Mouse (Mus musculus) megakaryocyte-erythroid progenitor cell, adult 5-6 weeks (primary cell): ENCODE results near the gene Vwa7. TPM values are rescaled to one million over a fixed set of nuclear protein-coding genes. Genes with fewer than 3 reads are reported as not detected.

Source experiments
- total RNA-seq, 2 experiments: library from RNA; stranded (forward) in 1 of 2; stranded (reverse) in 1 of 2; fragments of 200-1000, 215-1000 nt in 1 of 2; fragments of >200 nt in 1 of 2; fragmentation: Nextera tagmentation in 1 of 2; gene quantifications; 2 replicates each; pipeline ENCODE4 v1.2.3; 2014 to 2017

Vwa7 gene
- total RNA-seq, 2 experiments from 2014 or later: 0.19 to 0.31 TPM

Other genes starting within 250 kb of the Vwa7 start
Only the 30 nearest of the 46 such genes appear.
- gene Zbtb12, start 137.1 kb upstream of the Vwa7 start, total RNA-seq (2014; fragmentation: Nextera tagmentation): 8.0 and 9.4 TPM in 2 replicates
- 4.7 and 10.1 TPM in 2 replicates for gene Zbtb12, start 137.1 kb upstream of the Vwa7 start, total RNA-seq (2017)
- gene Gm20547, start 134.5 kb upstream of the Vwa7 start, total RNA-seq (2014; fragmentation: Nextera tagmentation): not detected in 2 replicates
- not detected in 2 replicates for gene Gm20547, start 134.5 kb upstream of the Vwa7 start, total RNA-seq (2017)
- 8.6 TPM in 1 of 2 replicates, not detected in the other for gene C2, start 118.3 kb upstream of the Vwa7 start, total RNA-seq (2014; fragmentation: Nextera tagmentation)
- gene C2, start 118.3 kb upstream of the Vwa7 start, total RNA-seq (2017): 5.7 and 7.4 TPM in 2 replicates
- gene Ehmt2, start 118.1 kb upstream of the Vwa7 start, total RNA-seq (2014; fragmentation: Nextera tagmentation): 86.2 and 86.5 TPM in 2 replicates
- 72.7 and 83.8 TPM in 2 replicates for gene Ehmt2, start 118.1 kb upstream of the Vwa7 start, total RNA-seq (2017)
- not detected in 2 replicates for gene Slc44a4, start 102.1 kb upstream of the Vwa7 start, total RNA-seq (2014; fragmentation: Nextera tagmentation)
- not detected in 2 replicates for gene Slc44a4, start 102.1 kb upstream of the Vwa7 start, total RNA-seq (2017)
- gene Neu1, start 85.3 kb upstream of the Vwa7 start, total RNA-seq (2014; fragmentation: Nextera tagmentation): 5.2 and 7.0 TPM in 2 replicates
- 3.7 and 5.4 TPM in 2 replicates for gene Neu1, start 85.3 kb upstream of the Vwa7 start, total RNA-seq (2017)
- gene Hspa1b, start 57.3 kb upstream of the Vwa7 start, total RNA-seq (2014; fragmentation: Nextera tagmentation): 13.6 and 28.5 TPM in 2 replicates
- 62.5 and 83.5 TPM in 2 replicates for gene Hspa1b, start 57.3 kb upstream of the Vwa7 start, total RNA-seq (2017)
- gene Gm20481, start 46.7 kb upstream of the Vwa7 start, total RNA-seq (2014; fragmentation: Nextera tagmentation): not detected in 2 replicates
- gene Gm20481, start 46.7 kb upstream of the Vwa7 start, total RNA-seq (2017): not detected in 2 replicates
- 6.5 and 10.1 TPM in 2 replicates for gene Hspa1a, start 44.4 kb upstream of the Vwa7 start, total RNA-seq (2014; fragmentation: Nextera tagmentation)
- 30.2 and 43.3 TPM in 2 replicates for gene Hspa1a, start 44.4 kb upstream of the Vwa7 start, total RNA-seq (2017)
- gene Hspa1l, start 43.9 kb upstream of the Vwa7 start, total RNA-seq (2014; fragmentation: Nextera tagmentation): not detected in 2 replicates
- not detected in 2 replicates for gene Hspa1l, start 43.9 kb upstream of the Vwa7 start, total RNA-seq (2017)
- gene Lsm2, start 34.7 kb upstream of the Vwa7 start, total RNA-seq (2014; fragmentation: Nextera tagmentation): 269 and 281 TPM in 2 replicates
- gene Lsm2, start 34.7 kb upstream of the Vwa7 start, total RNA-seq (2017): 34.8 and 79.7 TPM in 2 replicates
- 137 and 213 TPM in 2 replicates for gene Vars, start 15.6 kb upstream of the Vwa7 start, total RNA-seq (2014; fragmentation: Nextera tagmentation)
- 226 and 342 TPM in 2 replicates for gene Vars, start 15.6 kb upstream of the Vwa7 start, total RNA-seq (2017)
- gene Sapcd1, start 11.4 kb downstream of the Vwa7 start, total RNA-seq (2014; fragmentation: Nextera tagmentation): 9.4 and 14.7 TPM in 2 replicates
- 4.2 TPM in 1 of 2 replicates, not detected in the other for gene Sapcd1, start 11.4 kb downstream of the Vwa7 start, total RNA-seq (2017)
- 10.0 and 10.6 TPM in 2 replicates for gene Msh5, start 30.2 kb downstream of the Vwa7 start, total RNA-seq (2014; fragmentation: Nextera tagmentation)
- 2.4 and 3.1 TPM in 2 replicates for gene Msh5, start 30.2 kb downstream of the Vwa7 start, total RNA-seq (2017)
- gene Clic1, start 33.4 kb downstream of the Vwa7 start, total RNA-seq (2014; fragmentation: Nextera tagmentation): 126 and 137 TPM in 2 replicates
- gene Clic1, start 33.4 kb downstream of the Vwa7 start, total RNA-seq (2017): 137 and 183 TPM in 2 replicates
- gene Ddah2, start 42.5 kb downstream of the Vwa7 start, total RNA-seq (2014; fragmentation: Nextera tagmentation): 2.7 and 7.6 TPM in 2 replicates
- 4.6 and 21.4 TPM in 2 replicates for gene Ddah2, start 42.5 kb downstream of the Vwa7 start, total RNA-seq (2017)
- not detected in 2 replicates for gene Ly6g6c, start 48.8 kb downstream of the Vwa7 start, total RNA-seq (2014; fragmentation: Nextera tagmentation)
- not detected in 2 replicates for gene Ly6g6c, start 48.8 kb downstream of the Vwa7 start, total RNA-seq (2017)
- gene Mpig6b, start 49.6 kb downstream of the Vwa7 start, total RNA-seq (2014; fragmentation: Nextera tagmentation): 0.32 TPM in 1 of 2 replicates, not detected in the other
- gene Mpig6b, start 49.6 kb downstream of the Vwa7 start, total RNA-seq (2017): not detected in 2 replicates
- gene Ly6g6e, start 60.3 kb downstream of the Vwa7 start, total RNA-seq (2014; fragmentation: Nextera tagmentation): not detected in 2 replicates
- gene Ly6g6e, start 60.3 kb downstream of the Vwa7 start, total RNA-seq (2017): not detected in 2 replicates
- not detected in 2 replicates for gene Ly6g6d, start 61.5 kb downstream of the Vwa7 start, total RNA-seq (2014; fragmentation: Nextera tagmentation)
- not detected in 2 replicates for gene Ly6g6d, start 61.5 kb downstream of the Vwa7 start, total RNA-seq (2017)
- not detected in 2 replicates for gene Ly6g6f, start 69.0 kb downstream of the Vwa7 start, total RNA-seq (2014; fragmentation: Nextera tagmentation)
- gene Ly6g6f, start 69.0 kb downstream of the Vwa7 start, total RNA-seq (2017): not detected in 2 replicates
- gene Abhd16a, start 72.7 kb downstream of the Vwa7 start, total RNA-seq (2014; fragmentation: Nextera tagmentation): 62.9 and 76.7 TPM in 2 replicates
- gene Abhd16a, start 72.7 kb downstream of the Vwa7 start, total RNA-seq (2017): 38.5 and 46.7 TPM in 2 replicates
- gene Ly6g5c, start 91.7 kb downstream of the Vwa7 start, total RNA-seq (2014; fragmentation: Nextera tagmentation): not detected in 2 replicates
- gene Ly6g5c, start 91.7 kb downstream of the Vwa7 start, total RNA-seq (2017): not detected in 2 replicates
- gene Ly6g5b, start 98.8 kb downstream of the Vwa7 start, total RNA-seq (2014; fragmentation: Nextera tagmentation): 0.42 and 1.1 TPM in 2 replicates
- gene Ly6g5b, start 98.8 kb downstream of the Vwa7 start, total RNA-seq (2017): 0.99 TPM in 1 of 2 replicates, not detected in the other
- gene Gpank1, start 104.9 kb downstream of the Vwa7 start, total RNA-seq (2014; fragmentation: Nextera tagmentation): 30.4 and 31.5 TPM in 2 replicates
- 36.2 and 37.7 TPM in 2 replicates for gene Gpank1, start 104.9 kb downstream of the Vwa7 start, total RNA-seq (2017)
- 340 and 451 TPM in 2 replicates for gene Csnk2b, start 105.5 kb downstream of the Vwa7 start, total RNA-seq (2014; fragmentation: Nextera tagmentation)
- gene Csnk2b, start 105.5 kb downstream of the Vwa7 start, total RNA-seq (2017): 319 and 482 TPM in 2 replicates
- 0.70 and 6.3 TPM in 2 replicates for gene D17H6S53E, start 109.8 kb downstream of the Vwa7 start, total RNA-seq (2014; fragmentation: Nextera tagmentation)
- gene D17H6S53E, start 109.8 kb downstream of the Vwa7 start, total RNA-seq (2017): 4.4 and 9.0 TPM in 2 replicates
- gene Apom, start 115.5 kb downstream of the Vwa7 start, total RNA-seq (2014; fragmentation: Nextera tagmentation): not detected in 2 replicates
- gene Apom, start 115.5 kb downstream of the Vwa7 start, total RNA-seq (2017): not detected in 2 replicates
- 158 TPM in 2 replicates for gene Bag6, start 118.6 kb downstream of the Vwa7 start, total RNA-seq (2014; fragmentation: Nextera tagmentation)
- 63.3 and 105 TPM in 2 replicates for gene Bag6, start 118.6 kb downstream of the Vwa7 start, total RNA-seq (2017)
- gene Prrc2a, start 148.3 kb downstream of the Vwa7 start, total RNA-seq (2014; fragmentation: Nextera tagmentation): 392 and 430 TPM in 2 replicates
- 44.9 and 47.1 TPM in 2 replicates for gene Prrc2a, start 148.3 kb downstream of the Vwa7 start, total RNA-seq (2017)